Mouse (Mus musculus) lung, postnatal 0 days (tissue): ENCODE measurements at regions not wholly inside any gene's neighbourhood (a gene's known extent, or its start where the extent isn't known, plus 50 kb on each side); places are given as distances from the start of the nearest gene placed in this dataset.

Experiments used
- ATAC-seq: fragments of 200-750 bp; cut with Nextera tagmentation; 2 replicates; pipeline ENCODE4 v1.8.0; 2017; ENCODE audit warnings: moderate library complexity
- DNase-seq: peaks from one replicate; pipeline ENCODE4 v3.0.0-alpha.2; 2016; ENCODE audit warnings: low spot score
- H3K27ac ChIP-seq: fragments of 300-500 bp; sonication (generic); 2 replicates; pipeline ENCODE4 v1.5.1; 2014; ENCODE audit warnings: antibody characterized with exemption, mild to moderate bottlenecking, low read length, mixed read lengths
- H3K27me3 ChIP-seq: fragments of 300-500 bp; sonication (generic); replicated peaks from 2 replicates; pipeline ENCODE4 v1.6.1; 2014; ENCODE audit warnings: low read length, mixed read lengths; ENCODE audit not compliant: insufficient read depth
- H3K36me3 ChIP-seq: fragments of 300-500 bp; sonication (generic); 2 replicates; pipeline ENCODE4 v1.6.1; 2014; ENCODE audit warnings: low read length, mixed read lengths; ENCODE audit not compliant: insufficient read depth
- H3K4me1 ChIP-seq: fragments of 300-500 bp; sonication (generic); 2 replicates; pipeline ENCODE4 v1.6.1; 2014; ENCODE audit warnings: antibody characterized with exemption, low read depth, low read length, mixed read lengths; ENCODE audit not compliant: insufficient read depth
- H3K4me2 ChIP-seq: fragments of 300-500 bp; sonication (generic); replicated peaks from 2 replicates; pipeline ENCODE4 v1.6.1; 2014; ENCODE audit warnings: low read depth, mild to moderate bottlenecking, low read length, moderate library complexity, mixed read lengths
- H3K4me3 ChIP-seq: fragments of 300-500 bp; sonication (generic); 2 replicates; pipeline ENCODE4 v1.5.1; 2014; ENCODE audit warnings: low read depth, low read length
- H3K9ac ChIP-seq: fragments of 300-500 bp; sonication (generic); replicated peaks from 2 replicates; pipeline ENCODE4 v1.6.1; 2014; ENCODE audit warnings: low read depth, mild to moderate bottlenecking
- H3K9me3 ChIP-seq: fragments of 300-500 bp; sonication (generic); 2 replicates; pipeline ENCODE4 v1.6.1; 2016; ENCODE audit warnings: low read length, mixed read lengths
- CTCF ChIP-seq: IDR thresholded peaks from 2 replicates; pipeline ENCODE4 v1.5.1; 2016; ENCODE audit warnings: antibody characterized with exemption, mild to moderate bottlenecking
- EP300 ChIP-seq: IDR thresholded peaks from 2 replicates; pipeline ENCODE4 v1.6.1; 2016; ENCODE audit warnings: antibody characterized with exemption, mild to moderate bottlenecking, control low read depth
- WGBS: fragments of 180-500 bp; shearing (Covaris S2); extraction: QIAGEN DNeasy Blood & Tissue Kit; methylation state at CpG from one replicate; pipeline ENCODE4 v1.1.7; 2014; 5-methylcytosine and 5-hydroxymethylcytosine counted together

DNA sequence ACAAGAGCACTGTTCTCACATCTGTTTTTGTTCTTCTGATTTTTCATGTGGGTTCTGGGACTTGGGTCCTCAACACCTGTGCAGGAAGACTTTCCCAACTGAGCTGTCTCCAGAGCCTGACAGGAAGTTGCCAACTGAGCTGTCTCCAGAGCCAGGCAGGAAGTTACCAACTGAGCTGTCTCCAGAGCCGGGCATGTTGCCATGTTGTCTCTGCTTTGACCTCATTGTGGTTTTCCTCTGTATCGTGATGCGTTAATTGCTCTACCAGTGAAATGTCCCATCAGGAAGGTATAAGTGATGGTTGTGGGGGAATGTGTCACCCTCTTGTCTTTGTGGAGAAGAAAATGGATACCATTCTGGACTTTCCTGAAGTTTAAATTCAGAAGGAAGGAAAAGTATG, 54.4 kb upstream of the Olfm4 start:
- ATAC-seq, result no peak
- WGBS, result 72% methylated on average over 3 of the region's 3 CpGs
- no peak overlapping the region for H3K4me2 ChIP-seq

GRCm38 (mm10) chr14:79927161-79927560, 56.7 kb upstream of the Olfm4 start:
- Histone ChIP-seq H3K27ac (no peak overlapping the region), H3K4me2 (no peak overlapping the region), H3K36me3 (no peaks in the 10 kb centered on the region), H3K9ac (no peak overlapping the region), H3K4me1 (no peaks in the 10 kb centered on the region), H3K27me3 (no peaks in the 10 kb centered on the region), H3K4me3 (no peak overlapping the region), H3K9me3 (no peaks in the 10 kb centered on the region)
- DNase-seq, result no peak
- ATAC-seq, result no peak
- 85% methylated on average over 1 of the region's 1 CpGs for WGBS
- no peak for TF ChIP-seq CTCF
- TF ChIP-seq EP300, result no peak

More for the DNA sequence above, 54.4 kb upstream of the Olfm4 start:
- H3K36me3 ChIP-seq, result no peaks in the 10 kb centered on the region
- no peaks in the 10 kb centered on the region for H3K27me3 ChIP-seq
- no peaks in the 10 kb centered on the region for H3K4me1 ChIP-seq
- H3K27ac ChIP-seq, result no peak overlapping the region
- H3K9me3 ChIP-seq, result no peaks in the 10 kb centered on the region
- H3K4me3 ChIP-seq, result no peak overlapping the region
- H3K9ac ChIP-seq, result no peak overlapping the region
- no peak for DNase-seq
- no peak for TF ChIP-seq CTCF
- no peak for TF ChIP-seq EP300

DNA sequence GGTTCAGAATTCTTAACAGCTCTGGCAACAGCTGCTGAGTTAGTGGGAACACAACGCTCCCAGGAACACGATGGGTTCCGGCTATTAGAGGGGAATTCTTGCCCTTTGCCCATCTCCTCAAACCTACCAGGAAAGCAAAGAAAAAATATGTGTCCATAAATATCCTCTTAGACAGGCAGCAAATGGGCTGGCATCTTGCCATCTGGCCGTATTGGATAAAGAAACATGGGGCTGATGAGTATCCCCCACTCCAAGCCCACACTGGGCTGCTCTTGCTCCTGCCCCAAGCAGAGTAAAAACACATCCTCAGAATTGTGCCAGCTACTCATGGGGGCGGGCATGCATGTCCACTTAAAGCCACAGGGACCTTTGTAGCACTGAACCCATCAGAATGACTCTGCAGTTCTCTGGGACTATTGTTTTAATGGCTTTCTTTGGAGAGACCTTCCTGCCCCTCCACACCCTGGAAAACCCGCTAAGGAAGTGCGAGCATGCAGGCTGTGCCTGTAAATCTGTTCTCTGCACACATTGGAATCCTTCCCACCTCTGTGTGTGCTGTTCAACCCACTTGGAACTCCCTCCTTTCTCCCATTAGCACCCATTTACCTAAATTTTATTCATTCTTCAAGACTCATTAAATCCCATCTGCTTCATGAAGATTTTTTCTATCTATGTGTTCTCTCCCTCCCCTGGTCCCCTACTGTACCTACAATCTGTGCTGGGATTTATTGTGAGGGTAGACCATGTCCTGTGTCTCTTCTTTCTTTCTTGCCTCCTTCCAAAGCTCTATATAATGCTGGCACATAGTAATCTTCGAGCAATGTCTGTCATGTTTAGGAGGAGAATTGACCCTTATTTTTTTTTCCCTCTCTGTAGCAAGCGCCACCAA, 66.7 kb upstream of the Olfm4 start:
- Histone ChIP-seq H3K4me3 (no peak overlapping the region), H3K4me2 (no peak overlapping the region), H3K36me3 (no peaks in the 10 kb centered on the region), H3K4me1 (no peaks in the 10 kb centered on the region), H3K9me3 (no peaks in the 10 kb centered on the region), H3K27me3 (no peaks in the 10 kb centered on the region), H3K9ac (no peak overlapping the region), H3K27ac (no peak overlapping the region)
- ATAC-seq (no peak), DNase-seq (no peak)
- TF ChIP-seq CTCF, result no peak
- no peak for TF ChIP-seq EP300
- WGBS, result 66% methylated on average over 9 of the region's 9 CpGs

DNA sequence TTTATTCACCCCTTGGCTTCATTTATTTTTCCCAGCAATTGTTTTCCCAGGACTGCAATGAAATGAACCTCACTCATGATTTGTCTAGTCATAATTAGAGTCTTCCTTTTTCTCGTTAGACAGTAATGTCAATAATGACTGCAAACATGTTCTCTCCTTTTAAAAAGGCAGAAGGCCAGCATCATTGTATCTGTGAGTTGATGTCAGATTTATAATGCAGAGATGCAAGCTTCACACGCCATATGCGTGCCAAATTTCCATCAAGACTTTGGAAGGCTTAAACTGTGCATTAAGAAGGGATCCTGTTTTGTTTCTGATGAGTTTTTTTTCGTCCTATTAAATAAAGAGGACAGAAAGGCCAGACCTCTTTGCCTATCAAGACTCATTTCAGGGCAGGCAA, 68.9 kb upstream of the Olfm4 start:
- no peak overlapping the region for H3K9ac ChIP-seq
- WGBS, result 70% methylated on average over 4 of the region's 4 CpGs

DNA sequence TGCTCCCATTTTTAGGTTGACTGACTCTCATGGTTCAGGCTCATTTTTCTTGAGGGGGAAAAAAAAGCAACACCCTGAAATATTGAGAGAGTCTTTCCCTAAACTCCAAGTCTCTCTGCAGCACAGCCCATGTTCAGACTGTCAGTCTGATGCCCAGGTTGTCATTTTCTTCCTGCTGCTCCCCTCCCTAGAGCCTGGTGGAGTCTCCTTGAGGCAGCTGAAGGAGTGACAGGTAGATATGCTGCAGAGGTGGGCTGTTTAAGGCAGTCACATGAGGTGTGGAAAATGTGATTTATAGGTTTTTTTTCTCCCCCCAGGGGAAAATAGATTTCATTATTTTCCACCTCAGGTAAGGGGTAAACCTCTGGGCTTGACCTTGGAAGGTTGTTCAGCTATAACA, 70.6 kb upstream of the Olfm4 start:
- TF ChIP-seq EP300 (no peak), CTCF (no peak)
- Histone ChIP-seq H3K4me2 (no peak overlapping the region), H3K27me3 (no peaks in the 10 kb centered on the region), H3K36me3 (no peaks in the 10 kb centered on the region), H3K9ac (no peak overlapping the region), H3K9me3 (no peaks in the 10 kb centered on the region), H3K27ac (no peak overlapping the region), H3K4me3 (no peak overlapping the region), H3K4me1 (no peaks in the 10 kb centered on the region)
- DNase-seq, result no peak
- ATAC-seq, result no peak

More for the DNA sequence above, 68.9 kb upstream of the Olfm4 start:
- Histone ChIP-seq H3K4me2 (no peak overlapping the region), H3K36me3 (no peaks in the 10 kb centered on the region), H3K9me3 (no peaks in the 10 kb centered on the region), H3K4me3 (no peak overlapping the region), H3K4me1 (no peaks in the 10 kb centered on the region), H3K27me3 (no peaks in the 10 kb centered on the region), H3K27ac (no peak overlapping the region)
- ATAC-seq (no peak), DNase-seq (no peak)
- TF ChIP-seq CTCF, result no peak
- no peak for TF ChIP-seq EP300

DNA sequence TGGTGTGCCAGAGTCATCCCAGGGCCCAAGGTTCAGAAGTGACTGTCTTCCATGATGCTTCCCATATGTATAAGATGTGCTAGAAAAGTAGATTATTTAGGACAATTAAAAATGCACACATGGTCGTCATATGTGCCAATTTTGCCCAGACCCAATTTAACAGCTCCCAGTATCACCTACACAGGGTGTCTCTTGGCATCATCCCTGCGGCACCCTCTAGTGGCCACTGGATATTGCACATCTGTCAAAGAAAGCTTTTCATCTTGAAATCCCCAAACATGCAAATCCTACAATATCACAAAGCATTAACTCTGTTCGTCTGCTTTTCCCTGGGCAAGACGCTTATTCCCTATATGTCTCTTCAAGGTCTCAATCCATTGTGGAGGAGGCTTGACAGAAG, 71.3 kb upstream of the Olfm4 start:
- Histone ChIP-seq H3K4me3 (no peak overlapping the region), H3K4me1 (no peaks in the 10 kb centered on the region), H3K27me3 (no peaks in the 10 kb centered on the region), H3K9ac (no peak overlapping the region), H3K36me3 (no peaks in the 10 kb centered on the region), H3K9me3 (no peaks in the 10 kb centered on the region), H3K27ac (no peak overlapping the region), H3K4me2 (no peak overlapping the region)
- DNase-seq (peak; percentile 6), ATAC-seq (no peak)
- 29% methylated on average over 4 of the region's 4 CpGs for WGBS
- TF ChIP-seq EP300 (no peak), CTCF (peak; percentile 70)
